Mouse (Mus musculus) myocyte (in vitro differentiated cells): ENCODE data around the gene Mmaa. TPM values are rescaled to one million over a fixed set of nuclear protein-coding genes. Genes with fewer than 3 reads are reported as not detected.

Source experiments
- H3K27me3 ChIP-seq: one replicate; pipeline ENCODE4 v1.6.1; 2011; ENCODE audit not compliant: control insufficient read depth, insufficient read depth, insufficient read length
- H3K36me3 ChIP-seq: one replicate; pipeline ENCODE4 v1.6.1; 2011; ENCODE audit not compliant: control insufficient read depth, insufficient read depth
- H3K4me2 ChIP-seq: one replicate; pipeline ENCODE4 v1.6.1; 2011; ENCODE audit warnings: low read depth, control low read depth
- H3K4me3 ChIP-seq: one replicate; pipeline ENCODE4 v1.5.1; 2011; ENCODE audit warnings: mild to moderate bottlenecking, control low read depth, moderate library complexity
- H3K79me2 ChIP-seq: one replicate; pipeline ENCODE4 v1.6.1; 2011; ENCODE audit not compliant: control insufficient read depth, insufficient read depth
- H3ac ChIP-seq: one replicate; pipeline ENCODE4 v1.6.1; 2011; ENCODE audit not compliant: control insufficient read depth, insufficient read length
- CEBPB ChIP-seq: IDR thresholded peaks from 2 replicates; pipeline ENCODE4 v1.6.1; 2011; ENCODE audit warnings: mild to moderate bottlenecking, moderate library complexity; ENCODE audit not compliant: poor library complexity, insufficient read depth, severe bottlenecking
- E2F4 ChIP-seq: IDR thresholded peaks from one replicate; pipeline ENCODE4 v1.6.1; 2011; ENCODE audit warnings: mild to moderate bottlenecking, control low read depth, moderate library complexity; ENCODE audit not compliant: insufficient read depth
- MAX ChIP-seq: IDR thresholded peaks from one replicate; pipeline ENCODE4 v1.6.1; 2011; ENCODE audit warnings: low read depth, mild to moderate bottlenecking, control low read depth
- MYOD1 ChIP-seq, 3 experiments: IDR thresholded peaks; one replicate each; pipeline ENCODE4 v1.6.1; 2011; ENCODE audit warnings: control low read depth in 2 of 3, low read depth in 2 of 3, mild to moderate bottlenecking in 2 of 3, moderate library complexity in 1 of 3; ENCODE audit not compliant: insufficient read length in 2 of 3, control insufficient read depth in 1 of 3
- MYOG ChIP-seq, 3 experiments: IDR thresholded peaks; one replicate each; pipeline ENCODE4 v1.6.1; 2011; ENCODE audit warnings: control low read depth in 2 of 3, low read depth in 2 of 3, mild to moderate bottlenecking in 2 of 3; ENCODE audit not compliant: insufficient read length in 2 of 3, control insufficient read depth in 1 of 3, insufficient read depth in 1 of 3
- POLR2A ChIP-seq: IDR thresholded peaks from one replicate; pipeline ENCODE4 v1.6.1; 2011; ENCODE audit warnings: low read depth, mild to moderate bottlenecking, control low read depth, moderate library complexity; ENCODE audit not compliant: insufficient read length
- POLR2AphosphoS2 ChIP-seq: IDR thresholded peaks from one replicate; pipeline ENCODE4 v1.6.1; 2011; ENCODE audit warnings: low read depth, control low read depth; ENCODE audit not compliant: insufficient read length
- REST ChIP-seq: IDR thresholded peaks from one replicate; pipeline ENCODE4 v1.6.1; 2011; ENCODE audit warnings: mild to moderate bottlenecking, control low read depth, moderate library complexity; ENCODE audit not compliant: insufficient read depth, insufficient read length
- SRF ChIP-seq: IDR thresholded peaks from one replicate; pipeline ENCODE4 v1.6.1; 2011; ENCODE audit warnings: low read depth; ENCODE audit not compliant: control insufficient read depth, insufficient read length
- TCF12 ChIP-seq: IDR thresholded peaks from one replicate; pipeline ENCODE4 v1.6.1; 2011; ENCODE audit warnings: mild to moderate bottlenecking, control low read depth; ENCODE audit not compliant: poor library complexity, insufficient read depth, severe bottlenecking
- TCF3 ChIP-seq: IDR thresholded peaks from one replicate; pipeline ENCODE4 v1.6.1; 2011; ENCODE audit warnings: low read depth, control low read depth; ENCODE audit not compliant: insufficient read length
- polyA plus RNA-seq: library from polyadenylated mRNA; unstranded; fragments of >200 nt; fragmentation: generic; extraction: Trizol; gene quantifications from one replicate; pipeline ENCODE4 v1.2.1, GENCODE M21; 2012; ENCODE audit warnings: missing spikeins

The Mmaa gene
- polyA plus RNA-seq, 1 experiment, result 5.9 TPM

DNA sequence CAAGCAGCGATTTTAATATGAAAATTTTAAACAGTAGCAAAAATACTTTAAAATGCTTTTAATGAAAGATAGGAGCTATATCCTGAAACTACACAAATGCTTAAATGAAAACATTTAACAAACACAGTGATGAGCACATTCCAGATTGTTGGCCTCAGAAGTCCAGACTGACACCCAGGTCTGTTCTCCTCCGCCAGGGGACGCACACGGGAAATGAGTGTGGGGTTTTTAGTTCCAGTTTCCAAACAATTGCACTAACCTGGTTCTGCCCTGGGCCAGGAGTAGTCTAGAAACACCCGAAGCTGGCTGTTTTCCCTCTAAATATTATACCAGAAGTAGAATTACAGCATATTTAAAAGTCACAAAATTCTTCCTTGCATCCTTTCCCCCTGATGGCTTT lies 5.0 kb upstream of the Mmaa start:
- H3K79me2 ChIP-seq, result no peaks in the 10 kb centered on the region
- TF ChIP-seq POLR2AphosphoS2 (no peak), TCF12 (no peak)
- no peak overlapping the region for H3K4me2 ChIP-seq
- no peaks in the 10 kb centered on the region for H3K27me3 ChIP-seq
- H3K4me3 ChIP-seq, result no peak overlapping the region
- no peak overlapping the region for H3ac ChIP-seq
- no peaks in the 10 kb centered on the region for H3K36me3 ChIP-seq

DNA sequence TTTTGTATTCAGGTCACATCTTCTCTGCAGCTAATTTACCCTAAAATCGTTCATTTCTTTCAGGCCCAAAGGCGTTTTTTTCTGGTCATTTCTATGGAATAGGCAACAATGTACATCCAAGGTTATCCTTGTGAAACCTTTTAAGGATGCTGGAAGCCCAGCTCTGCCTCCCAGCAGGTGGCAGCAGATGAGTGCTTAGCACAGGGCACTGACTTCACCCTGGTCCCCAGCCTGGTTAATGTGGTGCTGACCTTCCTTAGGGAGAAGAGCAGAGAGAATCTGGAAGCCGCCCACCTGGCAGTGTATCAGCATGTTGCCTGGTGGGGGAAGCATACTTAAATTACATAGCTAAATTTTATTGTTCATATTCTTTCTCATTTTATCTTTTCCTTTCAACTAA lies 3.0 kb upstream of the Mmaa start:
- Histone ChIP-seq H3K4me3 (no peak overlapping the region), H3K27me3 (no peaks in the 10 kb centered on the region), H3K4me2 (no peak overlapping the region), H3K79me2 (no peaks in the 10 kb centered on the region), H3K36me3 (no peaks in the 10 kb centered on the region), H3ac (no peak overlapping the region)
- TF ChIP-seq REST (no peak), POLR2A (no peak), E2F4 (no peak), TCF3 (no peak), MYOD1 (IDR thresholded peaks at IDR 0.05; ENCODE audit: control insufficient read depth in 1 of 3, insufficient read length in 2 of 3, low read depth in 2 of 3) (no peak), MYOG (IDR thresholded peaks at IDR 0.05; ENCODE audit: control insufficient read depth in 1 of 3, insufficient read depth in 1 of 3, insufficient read length in 2 of 3, low read depth in 2 of 3) (no peak)

GRCm38 (mm10) chr8:79295276-79296105 lies 754 bp upstream of the Mmaa start:
- TF ChIP-seq MYOG (IDR thresholded peaks at IDR 0.05; ENCODE audit: control insufficient read depth in 1 of 3, insufficient read depth in 1 of 3, insufficient read length in 2 of 3, low read depth in 2 of 3) (no peak), TCF12 (no peak), POLR2A (no peak), MYOD1 (IDR thresholded peaks at IDR 0.05; ENCODE audit: control insufficient read depth in 1 of 3, insufficient read length in 2 of 3, low read depth in 2 of 3) (no peak), REST (no peak)

DNA sequence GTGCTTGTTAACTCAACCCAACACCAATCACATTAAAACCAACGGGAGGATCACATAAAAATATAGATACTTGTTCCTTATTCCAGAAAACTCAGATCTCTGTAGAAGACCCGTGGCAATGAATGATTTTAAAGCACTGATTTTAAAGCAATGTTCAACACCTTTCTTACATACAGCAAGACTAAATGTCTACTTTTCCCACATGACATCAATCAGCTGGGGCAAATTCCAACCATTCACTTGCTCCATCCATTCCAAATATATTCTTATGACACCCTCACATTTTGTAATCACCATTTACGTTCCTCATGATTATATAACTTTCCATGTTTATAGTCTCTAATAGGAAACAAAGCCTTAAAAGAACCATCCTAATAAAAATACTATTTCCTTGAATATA lies 896 bp downstream of the Mmaa start:
- Histone ChIP-seq H3K36me3 (no peaks in the 10 kb centered on the region), H3K27me3 (no peaks in the 10 kb centered on the region), H3K79me2 (peaks cover 9% of the 10 kb centered on the region), H3ac (peak overlapping the region; percentile 17), H3K4me2 (peak overlapping the region; percentile 85), H3K4me3 (peak overlapping the region; percentile 52)
- TF ChIP-seq MYOG (IDR thresholded peaks at IDR 0.05; ENCODE audit: control insufficient read depth in 1 of 3, insufficient read depth in 1 of 3, insufficient read length in 2 of 3, low read depth in 2 of 3) (no peak), MYOD1 (IDR thresholded peaks at IDR 0.05; ENCODE audit: control insufficient read depth in 1 of 3, insufficient read length in 2 of 3, low read depth in 2 of 3) (no peak)

More at GRCm38 (mm10) chr8:79295276-79296105, 754 bp upstream of the Mmaa start:
- peak overlapping the region; percentile 93 for H3K4me2 ChIP-seq
- peak overlapping the region; percentile 52 for H3K4me3 ChIP-seq
- H3ac ChIP-seq, result peak overlapping the region; percentile 17
- no peaks in the 10 kb centered on the region for H3K27me3 ChIP-seq
- peaks cover 9% of the 10 kb centered on the region for H3K79me2 ChIP-seq
- no peaks in the 10 kb centered on the region for H3K36me3 ChIP-seq

GRCm38 (mm10) chr8:79292712-79293264 lies 1.9 kb downstream of the Mmaa start:
- Histone ChIP-seq H3K4me3 (no peak overlapping the region), H3K36me3 (no peaks in the 10 kb centered on the region), H3K27me3 (no peaks in the 10 kb centered on the region), H3K4me2 (peak overlapping the region; percentile 85), H3K79me2 (peaks cover 9% of the 10 kb centered on the region), H3ac (no peak overlapping the region)
- TF ChIP-seq MYOD1 (IDR thresholded peaks at IDR 0.05; ENCODE audit: control insufficient read depth in 1 of 3, insufficient read length in 2 of 3, low read depth in 2 of 3) (no peak), TCF3 (no peak), REST (no peak), POLR2A (no peak), SRF (no peak), MYOG (IDR thresholded peaks at IDR 0.05; ENCODE audit: control insufficient read depth in 1 of 3, insufficient read depth in 1 of 3, insufficient read length in 2 of 3, low read depth in 2 of 3) (no peak), CEBPB (no peak), TCF12 (no peak), E2F4 (no peak), MAX (no peak)
